Mouse (Mus musculus) erythroblast, adult 5-6 weeks (primary cell): Measurements from ENCODE around the gene Arl4c. TPM values are rescaled to one million over a fixed set of nuclear protein-coding genes. Genes with fewer than 3 reads are reported as not detected.
"Not testable (repeated sequence)": the region's sequence is repeated elsewhere in the genome, so short reads cannot be mapped to it uniquely, and the experiment has no call there.

ENCODE experiments used
- ATAC-seq: replicated peaks from 2 replicates; pipeline ENCODE4 v1.8.0; 2016; ENCODE audit warnings: moderate number of reproducible peaks, mild to moderate bottlenecking, moderate TSS enrichment, inconsistent platforms; ENCODE audit not compliant: poor library complexity, low FRiP score, severe bottlenecking
- total RNA-seq, 2 experiments: library from RNA; stranded (forward) in 1 of 2; stranded (reverse) in 1 of 2; fragments of 150-400 nt in 1 of 2; fragments of 200-764, 138-1000 nt in 1 of 2; gene quantifications; 2 replicates each; pipeline versions ENCODE4 v1.2.3 to v1.2.4; 2015 to 2017; ENCODE audit warnings: low replicate concordance in 2 of 2

Gene Arl4c
- total RNA-seq, 2 experiments from 2014 or later, result 0.96 to 1.8 TPM

GRCm38 (mm10) chr1:88661209-88661608 lies 40.8 kb downstream of the Arl4c start:
- no peak for ATAC-seq

DNA sequence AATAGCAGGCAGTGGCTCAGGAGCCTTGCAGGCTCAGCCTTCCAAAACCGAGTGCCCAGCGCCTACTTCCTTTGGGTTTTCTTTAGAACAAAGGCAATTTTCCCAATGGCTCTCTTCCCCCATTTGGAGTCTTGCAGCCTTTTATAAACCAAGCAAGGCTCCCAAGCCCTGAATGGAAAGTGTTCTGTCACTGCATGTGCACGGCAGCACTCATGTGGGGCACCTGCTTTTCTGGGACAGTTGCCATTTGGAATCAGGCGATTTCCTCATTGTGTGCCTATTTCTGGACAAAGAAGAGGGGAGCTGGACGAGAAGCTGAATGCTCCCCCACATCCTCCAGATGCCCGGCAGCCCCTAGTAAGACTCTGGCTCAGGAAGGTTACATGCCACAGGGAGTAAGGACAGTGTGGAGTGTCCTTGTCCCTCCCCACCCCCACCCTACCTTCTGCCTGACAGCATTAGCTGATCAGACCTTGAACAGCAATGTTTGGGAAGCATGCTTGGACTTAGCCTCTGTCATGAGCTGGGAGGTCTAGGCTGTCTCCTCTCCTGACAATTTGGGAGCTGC lies 43.6 kb downstream of the Arl4c start:
- no peak for ATAC-seq

GRCm38 (mm10) chr1:88656096-88656480 lies 45.9 kb downstream of the Arl4c start:
- no peak for ATAC-seq

DNA sequence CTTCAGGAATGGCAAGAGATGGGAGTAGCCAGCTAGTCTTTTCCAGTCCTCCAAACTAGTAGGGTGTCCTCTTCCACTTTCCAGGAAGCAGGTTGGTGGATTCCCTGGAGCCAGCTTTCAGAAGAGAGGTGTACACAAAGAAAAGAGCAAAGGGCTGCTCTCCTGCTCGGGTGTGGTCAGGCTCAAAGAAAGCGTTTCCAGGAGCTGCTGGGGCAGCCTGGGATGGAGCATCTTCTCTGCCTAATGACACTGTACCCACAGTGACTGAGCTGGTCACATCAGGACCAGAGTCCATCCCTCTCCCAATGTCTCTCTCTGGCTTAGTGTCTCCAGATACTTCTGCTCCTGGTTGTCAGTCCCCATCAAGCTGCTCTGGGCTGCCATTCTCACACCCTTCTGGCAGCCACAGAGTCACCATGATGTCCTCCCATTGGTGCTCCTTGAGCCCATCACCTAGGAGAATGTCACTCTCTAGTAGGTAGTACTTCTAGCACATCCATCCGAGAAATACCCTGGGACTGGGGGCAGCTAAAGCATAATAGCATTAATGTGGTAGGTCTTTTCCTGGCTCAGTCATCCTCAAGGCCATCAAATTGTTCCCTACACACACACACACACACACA lies 46.4 kb downstream of the Arl4c start:
- ATAC-seq, result no peak

DNA sequence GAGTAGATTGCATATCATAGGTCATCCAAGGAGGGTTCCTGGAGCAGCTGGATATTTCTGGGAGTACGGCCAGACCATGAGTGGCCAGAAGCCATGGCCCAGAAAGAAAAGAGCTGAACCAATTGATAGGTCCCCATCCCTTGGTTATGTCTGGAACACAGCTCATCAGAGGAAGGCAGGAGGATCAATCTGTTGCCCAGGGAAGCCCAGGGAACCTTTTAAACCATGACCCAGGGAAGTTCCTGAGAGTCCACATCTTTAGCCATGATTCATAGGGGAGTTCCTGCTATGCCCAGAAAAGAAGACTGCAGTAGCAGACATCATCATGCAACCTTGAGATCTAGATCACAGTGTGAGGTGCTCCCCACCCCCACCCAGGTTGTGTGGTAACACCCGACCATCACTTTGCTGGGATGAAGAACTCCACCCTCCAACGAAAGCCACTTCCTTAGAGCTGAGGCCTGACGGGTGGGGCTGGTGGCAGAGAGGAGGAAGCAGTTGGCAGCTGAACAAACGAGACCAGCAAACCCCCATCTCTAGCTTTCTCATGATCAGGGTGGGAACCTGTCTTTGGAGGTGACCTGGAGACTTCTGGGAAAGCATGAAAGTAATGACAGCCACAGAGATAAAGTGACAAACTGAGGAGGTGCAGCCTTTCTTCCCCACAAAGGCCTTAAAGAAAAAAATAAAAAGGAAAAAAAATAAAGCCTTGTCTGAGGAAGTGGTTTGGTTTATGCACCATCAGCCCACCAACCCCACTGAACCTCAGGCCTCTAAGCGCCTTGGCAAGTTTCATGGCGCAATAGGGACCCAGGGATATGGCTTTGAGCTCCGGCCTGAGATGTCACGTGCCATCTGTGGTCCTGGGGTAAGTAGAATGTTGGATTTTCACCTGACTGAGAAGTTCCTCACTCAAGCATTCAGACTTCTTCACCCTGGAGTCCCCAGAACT lies 47.2 kb downstream of the Arl4c start:
- no peak for ATAC-seq

GRCm38 (mm10) chr1:88653614-88654520 lies 48.2 kb downstream of the Arl4c start:
- no peak for ATAC-seq

DNA sequence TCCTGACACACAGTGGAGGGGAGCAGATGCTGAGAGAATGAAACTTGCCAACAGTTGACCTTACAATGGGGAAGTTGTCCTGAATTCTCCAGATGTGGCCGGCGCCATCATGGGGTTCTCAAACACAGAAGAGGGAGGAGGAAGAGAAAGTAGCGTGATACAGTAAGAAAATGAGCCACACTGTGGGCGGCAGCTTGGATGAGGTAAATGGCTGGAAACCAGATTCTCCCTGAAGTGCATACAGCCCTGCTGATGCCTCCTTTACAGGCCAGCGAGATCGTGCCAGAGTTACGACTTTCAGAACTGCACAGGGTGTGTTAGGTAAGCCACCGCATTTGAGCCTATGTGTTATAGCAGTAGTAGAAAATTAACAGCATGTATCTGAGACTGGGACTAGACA lies 49.3 kb downstream of the Arl4c start:
- ATAC-seq, result no peak

GRCm38 (mm10) chr1:88651668-88652067 lies 50.4 kb downstream of the Arl4c start:
- ATAC-seq, result no peak

GRCm38 (mm10) chr1:88648742-88649141 lies 53.3 kb downstream of the Arl4c start:
- no peak for ATAC-seq

- ATAC-seq, result no peak
Observed at GRCm38 (mm10) chr1:88645599-88646119, 56.4 kb downstream of the Arl4c start.

DNA sequence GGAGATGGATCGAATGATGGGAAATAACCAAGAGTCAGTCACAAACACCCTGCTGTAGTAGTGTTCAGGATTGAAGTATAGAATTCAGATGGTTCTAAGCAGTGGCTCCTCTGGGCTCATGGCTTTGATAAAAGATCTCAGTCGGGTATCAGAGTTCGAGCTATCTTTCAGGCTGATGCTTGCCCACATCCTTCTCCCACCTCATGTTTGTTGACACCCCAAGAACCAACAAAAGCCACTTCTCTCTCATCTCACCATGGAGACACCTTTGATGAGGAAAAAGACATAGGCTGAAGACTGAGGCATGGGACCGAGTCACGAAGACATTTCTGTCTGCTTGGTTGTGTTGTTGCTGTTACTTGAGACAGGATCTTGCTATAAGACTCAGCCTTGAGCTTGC lies 57.6 kb downstream of the Arl4c start:
- ATAC-seq, result no peak

- no peak for ATAC-seq
Observed at GRCm38 (mm10) chr1:88643181-88643823, 58.7 kb downstream of the Arl4c start.

- ATAC-seq, result no peak
Observed at GRCm38 (mm10) chr1:88642735-88643134, 59.3 kb downstream of the Arl4c start.

GRCm38 (mm10) chr1:88641678-88642215 lies 60.3 kb downstream of the Arl4c start:
- ATAC-seq, result no peak

- no peak for ATAC-seq
Observed at GRCm38 (mm10) chr1:88641194-88641593, 60.8 kb downstream of the Arl4c start.

- no peak for ATAC-seq
Observed at GRCm38 (mm10) chr1:88639432-88640281, 62.4 kb downstream of the Arl4c start.

DNA sequence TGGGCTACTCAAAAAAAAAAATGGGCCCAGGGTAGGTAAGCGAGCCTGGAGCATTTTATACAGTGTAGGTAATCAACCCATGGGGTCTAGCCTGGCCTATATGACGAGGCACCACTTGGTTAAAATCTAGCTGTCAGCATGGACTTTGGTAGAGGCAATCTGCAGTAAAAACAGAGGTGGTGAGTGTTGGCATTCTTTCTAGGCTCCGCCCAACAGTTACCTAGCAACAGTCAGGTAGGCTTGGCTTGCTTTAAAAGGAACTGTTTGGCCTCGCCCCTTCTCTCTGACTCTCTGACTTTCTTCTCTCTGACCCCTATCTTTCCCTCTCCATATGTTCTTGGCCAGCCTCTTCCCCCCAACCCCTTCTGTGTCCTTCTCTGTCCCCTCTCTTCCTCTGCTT lies 63.4 kb downstream of the Arl4c start:
- ATAC-seq, result no peak

- not testable (repeated sequence) for ATAC-seq
Observed at GRCm38 (mm10) chr1:88636579-88637161, 65.4 kb downstream of the Arl4c start.
